Mouse (Mus musculus): ENCODE results near the gene Olfr632.

DNA sequence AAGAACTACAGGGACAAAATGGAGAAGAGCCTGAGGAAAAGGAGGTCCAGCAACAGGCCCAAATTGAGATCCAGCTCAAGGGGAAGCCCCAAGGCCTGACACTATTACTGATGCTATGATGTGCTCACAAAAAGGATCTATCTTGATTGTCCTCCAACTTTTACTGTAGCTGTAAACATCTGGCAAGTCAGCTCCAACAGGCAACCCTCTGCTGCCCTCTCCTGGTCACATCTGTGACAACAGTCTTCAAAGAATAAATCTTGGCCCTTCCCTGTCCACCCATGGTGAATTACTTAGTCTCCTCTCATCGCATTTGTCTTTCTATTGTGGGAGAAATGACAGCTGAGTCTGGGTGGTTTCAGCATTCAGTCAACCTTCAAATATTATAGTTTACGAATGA lies 8.6 kb downstream of the Olfr632 start:
- TF ChIP-seq CTCF (IDR thresholded peaks at IDR 0.05; ENCODE audit: insufficient read depth, low read depth, low read length) (no peak), POLR2A (IDR thresholded peaks at IDR 0.05; ENCODE audit: insufficient read depth, low read depth, low read length) (no peak)

All from olfactory bulb, adult 2 months (tissue).